Mouse (Mus musculus) myocyte (in vitro differentiated cells): ENCODE data around the gene Srsf4.
A peak's percentile ranks its signal among the peaks of the same experiment; 100 is the strongest.

Source experiments
- E2F4 ChIP-seq: IDR thresholded peaks from one replicate; pipeline ENCODE4 v1.6.1; 2011; ENCODE audit warnings: mild to moderate bottlenecking, control low read depth, moderate library complexity; ENCODE audit not compliant: insufficient read depth
- MAX ChIP-seq: IDR thresholded peaks from one replicate; pipeline ENCODE4 v1.6.1; 2011; ENCODE audit warnings: low read depth, mild to moderate bottlenecking, control low read depth
- POLR2A ChIP-seq: IDR thresholded peaks from one replicate; pipeline ENCODE4 v1.6.1; 2011; ENCODE audit warnings: low read depth, mild to moderate bottlenecking, control low read depth, moderate library complexity; ENCODE audit not compliant: insufficient read length
- POLR2AphosphoS2 ChIP-seq: IDR thresholded peaks from one replicate; pipeline ENCODE4 v1.6.1; 2011; ENCODE audit warnings: low read depth, control low read depth; ENCODE audit not compliant: insufficient read length

DNA sequence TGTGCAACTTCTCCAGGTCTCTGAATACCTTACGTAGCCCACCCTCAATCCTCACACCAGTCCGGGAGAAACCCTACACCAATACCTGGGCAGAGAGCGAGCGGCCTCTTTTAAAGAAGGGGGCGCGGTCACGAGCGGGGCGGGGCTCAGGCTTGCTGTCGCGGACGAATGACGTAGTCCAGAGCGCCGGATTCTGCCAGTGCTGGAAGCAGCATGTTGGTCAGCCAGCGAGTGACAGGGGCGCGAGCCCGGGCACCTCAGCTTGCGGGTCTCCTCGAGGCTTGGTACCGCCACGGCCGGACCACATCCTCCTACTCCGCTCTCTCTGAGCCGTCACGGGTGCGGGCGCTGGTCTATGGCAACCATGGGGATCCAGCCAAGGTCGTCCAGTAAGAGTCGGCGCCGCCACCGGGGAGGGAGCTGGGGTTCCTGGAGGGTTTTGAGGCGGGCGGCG is 30.1 kb upstream of the Srsf4 start, which contains the start of gene Mecr:
- TF ChIP-seq POLR2AphosphoS2 (peak; percentile 87), MAX (no peak), POLR2A (peak; percentile 85), E2F4 (no peak)
